Mouse (Mus musculus): ENCODE results near the gene Aldh1a7. TPM values are rescaled to one million over a fixed set of nuclear protein-coding genes. Genes with fewer than 3 reads are reported as not detected.

Aldh1a7 gene
- polyA plus RNA-seq (2015; fragmentation: Nextera tagmentation; extraction: Ambion mirVana): 2.9 and 4.4 TPM in 2 replicates

DNA sequence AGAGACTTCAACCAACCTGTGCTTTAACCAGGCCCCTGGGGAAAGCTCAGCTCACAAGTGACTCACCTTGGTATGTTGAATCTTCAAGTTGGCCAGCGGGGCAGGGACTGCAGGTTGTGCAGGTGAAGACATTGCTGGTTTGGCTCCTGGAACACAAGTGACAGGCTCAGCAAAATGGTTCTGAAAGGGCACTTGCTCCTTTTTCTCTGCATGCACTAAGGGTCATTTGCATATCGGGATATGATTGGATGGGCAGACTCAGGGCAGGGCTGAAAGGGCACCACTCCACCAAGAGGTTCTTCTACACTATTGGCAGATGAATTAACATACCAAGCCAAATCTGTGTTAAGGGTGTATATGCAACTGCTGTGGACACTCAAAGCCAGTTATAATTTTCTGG lies at the start of gene Aldh1a7:
TSS of gene Aldh1a7 (minus strand) at position 182 of the 400 bp plus-strand sequence.
- Histone ChIP-seq H3K27ac (no peak within 1 kb of the TSS), H3K9ac (no peak within 1 kb of the TSS), H3K4me2 (no peak within 1 kb of the TSS), H3K4me1 (no peaks in the 10 kb centered on the region), H3K4me3 (no peak within 1 kb of the TSS), H3K36me3 (no peaks in the 10 kb centered on the region), H3K9me3 (no peaks in the 10 kb centered on the region), H3K27me3 (no peaks in the 10 kb centered on the region)
- 64% methylated on average over 2 of the region's 2 CpGs for WGBS
- ATAC-seq (ENCODE audit: insufficient number of reproducible peaks, insufficient read depth, low FRiP score, low TSS enrichment, low read depth): no peak

DNA sequence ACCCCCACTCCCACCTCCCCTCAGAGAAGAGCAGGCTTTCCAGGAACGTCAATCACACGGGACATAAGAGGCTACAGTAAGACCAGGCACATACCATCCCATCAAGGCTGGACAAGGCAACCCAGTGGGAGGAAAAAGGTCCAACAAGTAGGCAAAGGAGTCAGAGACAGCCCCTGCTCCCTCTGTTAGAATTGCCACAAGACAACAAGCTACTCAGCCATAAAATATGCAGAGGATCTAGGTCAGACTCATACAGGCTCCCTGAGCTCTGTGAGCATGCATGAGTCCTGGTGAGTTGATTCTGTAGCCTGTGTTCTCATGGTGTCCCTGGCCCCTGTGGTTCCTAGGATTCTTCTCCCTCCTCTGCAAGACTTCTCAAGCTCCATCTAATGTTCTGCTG lies 48.3 kb upstream of the Aldh1a7 start:
- 57% methylated on average over 2 of the region's 2 CpGs for WGBS
- H3K27me3 ChIP-seq: no peaks in the 10 kb centered on the region
- no peaks in the 10 kb centered on the region for H3K9me3 ChIP-seq
- H3K4me1 ChIP-seq: no peaks in the 10 kb centered on the region
- no peaks in the 10 kb centered on the region for H3K36me3 ChIP-seq
- ATAC-seq (ENCODE audit: insufficient number of reproducible peaks, insufficient read depth, low FRiP score, low TSS enrichment, low read depth): no peak
- H3K27ac ChIP-seq: no peak overlapping the region
- H3K4me3 ChIP-seq: no peak overlapping the region
- no peak overlapping the region for H3K4me2 ChIP-seq
- no peak overlapping the region for H3K9ac ChIP-seq

DNA sequence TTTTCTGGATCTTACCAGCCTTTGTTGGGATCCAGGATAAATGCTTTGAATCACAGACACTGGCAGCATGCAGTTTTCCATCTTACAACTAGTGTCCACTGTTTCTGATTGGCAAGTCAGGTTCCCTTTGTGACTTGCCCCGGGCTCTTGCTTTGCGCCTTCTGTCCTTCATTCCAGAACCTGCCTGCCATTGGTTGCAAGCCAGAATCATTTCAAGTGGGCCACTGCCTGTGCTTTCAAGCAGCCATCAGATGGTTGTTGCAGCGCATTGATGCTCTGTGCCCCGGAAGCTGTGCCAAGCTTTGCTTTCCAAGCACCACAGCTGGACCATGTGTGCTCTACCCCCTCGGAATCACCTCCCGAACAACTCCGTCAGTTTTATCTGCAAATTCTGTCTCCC lies 46.6 kb upstream of the Aldh1a7 start:
- H3K36me3 ChIP-seq: no peaks in the 10 kb centered on the region
- no peak overlapping the region for H3K27ac ChIP-seq
- H3K4me1 ChIP-seq: no peaks in the 10 kb centered on the region
- H3K9me3 ChIP-seq: no peaks in the 10 kb centered on the region
- no peak overlapping the region for H3K9ac ChIP-seq
- no peak for ATAC-seq (ENCODE audit: insufficient number of reproducible peaks, insufficient read depth, low FRiP score, low TSS enrichment, low read depth)
- 88% methylated on average over 7 of the region's 7 CpGs for WGBS
- H3K27me3 ChIP-seq: no peaks in the 10 kb centered on the region
- H3K4me3 ChIP-seq: no peak overlapping the region
- no peak overlapping the region for H3K4me2 ChIP-seq

GRCm38 (mm10) chr19:20764214-20764613 lies 36.9 kb upstream of the Aldh1a7 start:
- no peak overlapping the region for H3K9ac ChIP-seq
- H3K4me1 ChIP-seq: peaks cover 4% of the 10 kb centered on the region; the same call in 1 of the 2 replicates
- H3K27ac ChIP-seq: no peak overlapping the region
- ATAC-seq (ENCODE audit: insufficient number of reproducible peaks, insufficient read depth, low FRiP score, low TSS enrichment, low read depth): no peak
- WGBS: 17% methylated on average over 1 of the region's 1 CpGs
- H3K9me3 ChIP-seq: no peaks in the 10 kb centered on the region
- no peak overlapping the region for H3K4me3 ChIP-seq
- H3K36me3 ChIP-seq: no peaks in the 10 kb centered on the region
- H3K4me2 ChIP-seq: no peak overlapping the region
- no peaks in the 10 kb centered on the region for H3K27me3 ChIP-seq

GRCm38 (mm10) chr19:20761675-20762426 lies 34.5 kb upstream of the Aldh1a7 start:
- H3K4me2 ChIP-seq: no peak overlapping the region
- H3K4me3 ChIP-seq: no peak overlapping the region
- WGBS: 69% methylated on average over 4 of the region's 4 CpGs

GRCm38 (mm10) chr19:20761119-20761518 lies 33.8 kb upstream of the Aldh1a7 start:
- no peak overlapping the region for H3K4me3 ChIP-seq
- H3K4me1 ChIP-seq: peaks cover 4% of the 10 kb centered on the region; the same call in 1 of the 2 replicates
- no peak overlapping the region for H3K9ac ChIP-seq
- no peak for ATAC-seq (ENCODE audit: insufficient number of reproducible peaks, insufficient read depth, low FRiP score, low TSS enrichment, low read depth)
- H3K27me3 ChIP-seq: no peaks in the 10 kb centered on the region
- no peaks in the 10 kb centered on the region for H3K36me3 ChIP-seq
- H3K4me2 ChIP-seq: no peak overlapping the region
- 50% methylated on average over 3 of the region's 3 CpGs for WGBS
- no peak overlapping the region for H3K27ac ChIP-seq
- H3K9me3 ChIP-seq: no peaks in the 10 kb centered on the region

More at GRCm38 (mm10) chr19:20761675-20762426, 34.5 kb upstream of the Aldh1a7 start:
- Histone ChIP-seq H3K4me1 (peaks cover 4% of the 10 kb centered on the region; the same call in 1 of the 2 replicates), H3K36me3 (no peaks in the 10 kb centered on the region), H3K9me3 (no peaks in the 10 kb centered on the region), H3K27ac (no peak overlapping the region), H3K27me3 (no peaks in the 10 kb centered on the region), H3K9ac (no peak overlapping the region)
- no peak for ATAC-seq (ENCODE audit: insufficient number of reproducible peaks, insufficient read depth, low FRiP score, low TSS enrichment, low read depth)

GRCm38 (mm10) chr19:20744630-20745029 lies 17.3 kb upstream of the Aldh1a7 start:
- Histone ChIP-seq H3K4me3 (no peak overlapping the region), H3K9me3 (no peaks in the 10 kb centered on the region), H3K4me1 (no peaks in the 10 kb centered on the region), H3K4me2 (no peak overlapping the region), H3K36me3 (no peaks in the 10 kb centered on the region), H3K9ac (no peak overlapping the region), H3K27me3 (no peaks in the 10 kb centered on the region), H3K27ac (no peak overlapping the region)
- no peak for ATAC-seq (ENCODE audit: insufficient number of reproducible peaks, insufficient read depth, low FRiP score, low TSS enrichment, low read depth)
- 72% methylated on average over 1 of the region's 1 CpGs for WGBS

DNA sequence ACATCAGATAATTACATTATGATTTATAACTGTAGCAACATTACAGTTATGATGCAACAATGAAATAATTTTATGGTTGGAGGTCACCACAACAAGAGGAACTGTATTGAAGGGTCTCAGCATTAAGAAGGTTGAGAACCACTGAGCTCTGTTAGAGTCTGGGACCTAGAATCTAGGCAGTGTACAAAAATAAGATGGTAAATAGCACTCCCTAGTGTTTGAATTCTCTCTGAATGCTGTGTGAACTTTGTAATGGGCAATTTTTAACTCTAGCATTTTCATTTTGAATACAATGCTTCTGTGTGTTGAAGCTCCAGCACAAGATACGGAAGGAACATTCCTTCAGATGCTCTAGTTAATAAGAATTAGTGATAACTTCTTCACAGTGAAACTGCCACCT lies 916 bp upstream of the Aldh1a7 start:
- ATAC-seq (ENCODE audit: insufficient number of reproducible peaks, insufficient read depth, low FRiP score, low TSS enrichment, low read depth): no peak
- H3K4me1 ChIP-seq: no peaks in the 10 kb centered on the region
- no peaks in the 10 kb centered on the region for H3K27me3 ChIP-seq
- no peaks in the 10 kb centered on the region for H3K9me3 ChIP-seq
- no peak overlapping the region for H3K9ac ChIP-seq
- no peak overlapping the region for H3K4me3 ChIP-seq
- H3K36me3 ChIP-seq: no peaks in the 10 kb centered on the region
- no peak overlapping the region for H3K4me2 ChIP-seq
- 77% methylated on average over 1 of the region's 1 CpGs for WGBS
- no peak overlapping the region for H3K27ac ChIP-seq

DNA sequence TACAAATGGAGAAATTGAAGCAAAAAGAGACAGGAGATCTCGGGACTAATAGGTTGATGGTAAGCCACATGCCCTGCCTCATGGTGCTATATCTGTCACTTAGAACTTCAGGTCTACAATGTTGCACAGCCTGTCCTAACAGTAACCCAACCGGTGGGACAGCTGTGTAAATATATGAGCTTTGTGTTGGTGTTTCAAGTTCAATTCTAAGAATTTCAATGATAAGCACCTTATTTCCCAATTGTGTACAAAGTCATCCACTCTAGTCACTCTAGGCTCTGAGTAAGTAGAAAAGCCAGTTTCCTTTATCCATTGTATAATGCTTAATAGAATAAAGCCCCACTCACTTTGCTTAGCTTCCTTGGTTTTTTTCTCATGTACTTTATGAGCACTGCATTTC lies 4.4 kb downstream of the Aldh1a7 start:
- Histone ChIP-seq H3K4me2 (no peak overlapping the region), H3K9ac (no peak overlapping the region), H3K4me1 (no peaks in the 10 kb centered on the region), H3K9me3 (no peaks in the 10 kb centered on the region), H3K4me3 (no peak overlapping the region), H3K27me3 (no peaks in the 10 kb centered on the region), H3K36me3 (no peaks in the 10 kb centered on the region), H3K27ac (no peak overlapping the region)
- ATAC-seq (ENCODE audit: insufficient number of reproducible peaks, insufficient read depth, low FRiP score, low TSS enrichment, low read depth): no peak
- WGBS: 77% methylated on average over 2 of the region's 2 CpGs

GRCm38 (mm10) chr19:20720298-20720697 lies 7.1 kb downstream of the Aldh1a7 start:
- Histone ChIP-seq H3K4me1 (no peaks in the 10 kb centered on the region), H3K36me3 (no peaks in the 10 kb centered on the region), H3K9ac (no peak overlapping the region), H3K27me3 (no peaks in the 10 kb centered on the region), H3K9me3 (no peaks in the 10 kb centered on the region), H3K4me2 (no peak overlapping the region), H3K27ac (no peak overlapping the region), H3K4me3 (no peak overlapping the region)
- ATAC-seq (ENCODE audit: insufficient number of reproducible peaks, insufficient read depth, low FRiP score, low TSS enrichment, low read depth): no peak
- 87% methylated on average over 2 of the region's 2 CpGs for WGBS

DNA sequence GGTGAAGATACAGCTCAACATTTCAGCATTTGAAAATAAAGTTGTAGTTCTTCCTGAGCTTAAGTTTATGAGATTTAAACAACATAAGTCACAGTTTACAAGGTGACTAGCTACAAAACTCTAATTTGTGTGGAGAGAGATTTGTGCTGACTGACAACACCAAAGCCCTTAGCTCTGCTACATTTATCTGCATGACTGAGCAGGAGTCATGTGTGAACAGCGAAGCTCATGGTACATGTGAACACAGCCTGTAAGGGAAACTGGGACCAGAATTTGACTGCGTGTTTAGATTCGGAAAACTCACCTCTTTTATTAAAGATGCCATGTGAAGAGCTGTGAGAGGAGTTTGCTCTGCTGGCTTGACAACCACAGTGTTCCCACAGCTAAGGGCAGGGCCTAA lies 11.7 kb downstream of the Aldh1a7 start:
- WGBS: 85% methylated on average over 3 of the region's 3 CpGs
- no peak overlapping the region for H3K27ac ChIP-seq
- no peak overlapping the region for H3K4me2 ChIP-seq
- no peak overlapping the region for H3K9ac ChIP-seq
- ATAC-seq (ENCODE audit: insufficient number of reproducible peaks, insufficient read depth, low FRiP score, low TSS enrichment, low read depth): no peak
- H3K9me3 ChIP-seq: no peaks in the 10 kb centered on the region
- H3K36me3 ChIP-seq: no peaks in the 10 kb centered on the region
- H3K27me3 ChIP-seq: no peaks in the 10 kb centered on the region
- H3K4me1 ChIP-seq: no peaks in the 10 kb centered on the region
- H3K4me3 ChIP-seq: no peak overlapping the region

GRCm38 (mm10) chr19:20715093-20715492 lies 12.3 kb downstream of the Aldh1a7 start:
- Histone ChIP-seq H3K4me2 (no peak overlapping the region), H3K9ac (no peak overlapping the region), H3K36me3 (no peaks in the 10 kb centered on the region), H3K4me3 (no peak overlapping the region), H3K4me1 (no peaks in the 10 kb centered on the region), H3K27ac (no peak overlapping the region), H3K27me3 (no peaks in the 10 kb centered on the region), H3K9me3 (no peaks in the 10 kb centered on the region)
- no peak for ATAC-seq (ENCODE audit: insufficient number of reproducible peaks, insufficient read depth, low FRiP score, low TSS enrichment, low read depth)
- WGBS: 94% methylated on average over 1 of the region's 1 CpGs
